Mouse (Mus musculus) ES-E14 (cell line): ENCODE results near the gene Ltbp2.

Source experiments
- CHD2 ChIP-seq: IDR thresholded peaks from 2 replicates; pipeline ENCODE4 v1.6.1; 2014; ENCODE audit warnings: mild to moderate bottlenecking, low read depth, low read length, inconsistent platforms
- HCFC1 ChIP-seq: IDR thresholded peaks from 2 replicates; pipeline ENCODE4 v1.6.1; 2012; ENCODE audit warnings: low read length, inconsistent platforms, borderline replicate concordance; ENCODE audit not compliant: insufficient read depth
- MAFK ChIP-seq: IDR thresholded peaks from 2 replicates; pipeline ENCODE4 v1.6.1; 2014; ENCODE audit warnings: mild to moderate bottlenecking, low read depth, low read length, inconsistent platforms; ENCODE audit not compliant: insufficient read depth
- ZC3H11A ChIP-seq: IDR thresholded peaks from 2 replicates; pipeline ENCODE4 v1.6.1; 2012; ENCODE audit warnings: low read depth, mild to moderate bottlenecking, inconsistent platforms, low read length, borderline replicate concordance

DNA sequence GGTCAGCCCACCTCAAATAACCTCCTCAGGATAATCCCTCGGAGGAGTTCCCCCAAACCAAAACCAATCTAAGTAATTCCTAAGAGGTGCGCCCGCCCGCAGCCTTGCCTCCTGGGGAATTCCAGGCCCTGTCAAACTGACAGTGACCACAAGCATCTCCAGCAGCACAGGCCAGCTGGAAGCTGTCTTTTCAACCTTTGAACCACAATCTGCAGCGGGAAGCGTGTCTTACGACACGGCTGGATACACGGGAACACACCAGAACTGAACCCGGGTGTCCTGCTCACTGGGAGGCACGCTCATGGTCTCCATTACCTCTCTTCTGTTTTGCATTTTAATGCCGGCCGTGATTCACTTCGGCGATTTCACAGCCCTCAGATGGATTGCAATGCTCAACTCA, 14.0 kb upstream of the Ltbp2 start:
- no peak for TF ChIP-seq ZC3H11A
- no peak for TF ChIP-seq CHD2
- no peak for TF ChIP-seq MAFK
- TF ChIP-seq HCFC1, result no peak
